Mouse (Mus musculus): Measurements from ENCODE around the gene Gm21970. TPM values are rescaled to one million over a fixed set of nuclear protein-coding genes. Genes with fewer than 3 reads are reported as not detected.

Gene Gm21970
- total RNA-seq, 2 experiments from 2014 or later: not detected

- DNase-seq (ENCODE audit: low spot score in 2 of 2): no peak
Measured at GRCm38 (mm10) chr16:91462644-91463043, 71.1 kb downstream of the Gm21970 start.

GRCm38 (mm10) chr16:91463400-91463799 lies 71.9 kb downstream of the Gm21970 start:
- no peak for DNase-seq (ENCODE audit: low spot score in 2 of 2)

- DNase-seq (ENCODE audit: low spot score in 2 of 2): no peak
Measured at GRCm38 (mm10) chr16:91463836-91464400, 72.4 kb downstream of the Gm21970 start.

- DNase-seq (ENCODE audit: low spot score in 2 of 2): peak; percentile 74 to 85
Measured at GRCm38 (mm10) chr16:91464594-91465504, 73.3 kb downstream of the Gm21970 start.

- no peak for DNase-seq (ENCODE audit: low spot score in 2 of 2)
Measured at GRCm38 (mm10) chr16:91465505-91466240, 74.2 kb downstream of the Gm21970 start.

- DNase-seq (ENCODE audit: low spot score in 2 of 2): no peak
Measured at GRCm38 (mm10) chr16:91466566-91466965, 75.0 kb downstream of the Gm21970 start.

Other genes with a start within 250 kb of the Gm21970 start
- 10 to 100 TPM; 23.1 to 25.2 TPM for gene Olig2, start 166.3 kb upstream of the Gm21970 start, total RNA-seq (2021)
- gene Olig1, start 121.9 kb upstream of the Gm21970 start, total RNA-seq (2021): 100 to 1,000 TPM in 1 of 2 experiments, 10 to 100 TPM in 1; 100.0 to 102 TPM
- gene Ifnar2, start 18.9 kb upstream of the Gm21970 start, total RNA-seq (2021): 10 to 100 TPM; 22.8 to 25.9 TPM
- gene Il10rb, start 14.4 kb downstream of the Gm21970 start, total RNA-seq (2021): 1 to 10 TPM; 7.8 to 9.5 TPM
- 10 to 100 TPM; 40.9 to 44.4 TPM for gene Ifnar1, start 93.5 kb downstream of the Gm21970 start, total RNA-seq (2021)
- gene Ifngr2, start 155.4 kb downstream of the Gm21970 start, total RNA-seq (2021): 10 to 100 TPM; 50.9 to 53.1 TPM
- gene Tmem50b, start 206.1 kb downstream of the Gm21970 start, total RNA-seq (2021): 100 to 1,000 TPM; 104 to 112 TPM
- gene Dnajc28, start 227.3 kb downstream of the Gm21970 start, total RNA-seq (2021): 10 to 100 TPM in 1 of 2 experiments, 1 to 10 TPM in 1; 9.7 to 11.3 TPM

Data from layer of hippocampus, adult 18-20 months (tissue).